Mouse (Mus musculus) heart, adult 18-20 months (tissue): ENCODE data around the gene Dcst2. TPM values are rescaled to one million over a fixed set of nuclear protein-coding genes. Genes with fewer than 3 reads are reported as not detected.

Experiments
- DNase-seq, 2 experiments: peaks; one replicate each; pipeline ENCODE4 v3.0.0; 2021 to 2022; ENCODE audit warnings: mixed read lengths in 1 of 2
- total RNA-seq, 2 experiments: library from RNA; stranded (reverse); gene quantifications; 2 replicates each; pipeline ENCODE4 v1.2.3; 2021

The Dcst2 gene
- total RNA-seq, 2 experiments from 2014 or later = not detected

GRCm38 (mm10) chr3:89332013-89332412 lies 29.8 kb upstream of the Dcst2 start:
- DNase-seq = no peak

- no peak for DNase-seq
Measured at GRCm38 (mm10) chr3:89332476-89332875, 29.3 kb upstream of the Dcst2 start.

- no peak for DNase-seq
Measured at GRCm38 (mm10) chr3:89333053-89333452, 28.7 kb upstream of the Dcst2 start.

- peak in 1 of 2 experiments; percentile 7 for DNase-seq
Measured at GRCm38 (mm10) chr3:89336529-89336928, 25.2 kb upstream of the Dcst2 start.

- DNase-seq = peak in 1 of 2 experiments; percentile 5
Measured at GRCm38 (mm10) chr3:89337062-89337720, 24.6 kb upstream of the Dcst2 start.

- DNase-seq = peak in 1 of 2 experiments; percentile 51
Measured at GRCm38 (mm10) chr3:89337721-89338578, 23.8 kb upstream of the Dcst2 start, which contains the start of gene Efna4. TSS of gene Efna4 (minus strand) at chr3:89338028.

GRCm38 (mm10) chr3:89339416-89339815 lies 22.4 kb upstream of the Dcst2 start:
- DNase-seq = peak in 1 of 2 experiments; percentile 78

GRCm38 (mm10) chr3:89340465-89340864 lies 21.3 kb upstream of the Dcst2 start:
- peak; percentile 66 to 88 for DNase-seq

GRCm38 (mm10) chr3:89341794-89342193 lies 20.0 kb upstream of the Dcst2 start:
- peak in 1 of 2 experiments; percentile 10 for DNase-seq

GRCm38 (mm10) chr3:89343279-89343678 lies 18.5 kb upstream of the Dcst2 start:
- no peak for DNase-seq

GRCm38 (mm10) chr3:89346815-89347540 lies 14.8 kb upstream of the Dcst2 start:
- peak in 1 of 2 experiments; percentile 61 for DNase-seq

GRCm38 (mm10) chr3:89347916-89348315 lies 13.9 kb upstream of the Dcst2 start:
- peak; percentile 40 to 77 for DNase-seq

- peak; percentile 80 to 89 for DNase-seq
Measured at GRCm38 (mm10) chr3:89348911-89349868, 12.6 kb upstream of the Dcst2 start.

- DNase-seq = peak; percentile 92 to 94
Measured at GRCm38 (mm10) chr3:89349869-89350501, 11.8 kb upstream of the Dcst2 start, which contains the start of gene Adam15. TSS of gene Adam15 (minus strand) at chr3:89349996.

GRCm38 (mm10) chr3:89351271-89351670 lies 10.5 kb upstream of the Dcst2 start:
- no peak for DNase-seq

- DNase-seq = peak; percentile 87 to 94
Measured at GRCm38 (mm10) chr3:89354816-89355511, 6.8 kb upstream of the Dcst2 start.

GRCm38 (mm10) chr3:89355512-89355902 lies 6.3 kb upstream of the Dcst2 start:
- no peak for DNase-seq

- DNase-seq = no peak
Measured at GRCm38 (mm10) chr3:89356029-89356428, 5.7 kb upstream of the Dcst2 start.

- no peak for DNase-seq
Measured at GRCm38 (mm10) chr3:89359630-89360029, 2.1 kb upstream of the Dcst2 start.

GRCm38 (mm10) chr3:89360237-89360636 lies 1.5 kb upstream of the Dcst2 start:
- DNase-seq = no peak
